Mouse (Mus musculus) liver, embryonic 11.5 days (tissue): Measurements from ENCODE around the gene Gm5431. TPM values are rescaled to one million over a fixed set of nuclear protein-coding genes. Genes with fewer than 3 reads are reported as not detected.
"Not testable (repeated sequence)": the region's sequence is repeated elsewhere in the genome, so short reads cannot be mapped to it uniquely, and the experiment has no call there.

Experiments
- ATAC-seq: fragments of 200-750 bp; cut with Nextera tagmentation; replicated peaks from 2 replicates; pipeline ENCODE4 v1.8.0; 2017; ENCODE audit warnings: moderate number of reproducible peaks, mild to moderate bottlenecking, moderate TSS enrichment, moderate library complexity; ENCODE audit not compliant: low FRiP score
- DNase-seq: peaks from one replicate; pipeline ENCODE4 v3.0.0-alpha.2; 2017; ENCODE audit warnings: low spot score
- H3K27ac ChIP-seq: fragments of 300-500 bp; sonication (generic); 2 replicates; pipeline ENCODE4 v1.5.1; 2014; ENCODE audit warnings: mild to moderate bottlenecking, low read depth, low read length, control low read depth
- H3K27me3 ChIP-seq: fragments of 300-500 bp; sonication (generic); replicated peaks from 2 replicates; pipeline ENCODE4 v1.6.1; 2014; ENCODE audit warnings: low read length, mixed read lengths; ENCODE audit not compliant: control insufficient read depth, insufficient read depth
- H3K36me3 ChIP-seq: fragments of 300-500 bp; sonication (generic); 2 replicates; pipeline ENCODE4 v1.6.1; 2014; ENCODE audit warnings: mild to moderate bottlenecking, low read length, moderate library complexity, mixed read lengths; ENCODE audit not compliant: control insufficient read depth, insufficient read depth
- H3K4me1 ChIP-seq: fragments of 300-500 bp; sonication (generic); replicated peaks from 2 replicates; pipeline ENCODE4 v1.6.1; 2014; ENCODE audit warnings: low read length, mixed read lengths; ENCODE audit not compliant: control insufficient read depth, insufficient read depth
- H3K4me2 ChIP-seq: fragments of 300-500 bp; sonication (generic); 2 replicates; pipeline ENCODE4 v1.6.1; 2014; ENCODE audit warnings: mild to moderate bottlenecking, control low read depth, moderate library complexity
- H3K4me3 ChIP-seq: fragments of 300-500 bp; sonication (generic); 2 replicates; pipeline ENCODE4 v1.5.1; 2014; ENCODE audit warnings: low read depth, low read length, control low read depth
- H3K9ac ChIP-seq: fragments of 300-500 bp; sonication (generic); 2 replicates; pipeline ENCODE4 v1.6.1; 2014; ENCODE audit warnings: low read depth, low read length, control low read depth
- H3K9me3 ChIP-seq: fragments of 300-500 bp; sonication (generic); 2 replicates; pipeline ENCODE4 v1.6.1; 2016; ENCODE audit warnings: low read length, inconsistent platforms, mixed read lengths; ENCODE audit not compliant: control insufficient read depth
- whole genome bisulfite sequencing: fragments of 180-500 bp; shearing (Covaris S2); extraction: QIAGEN DNeasy Blood & Tissue Kit; methylation state at CpG from one replicate; pipeline ENCODE4 v1.1.7; 2014; 5-methylcytosine and 5-hydroxymethylcytosine counted together
- polyA plus RNA-seq: library from polyadenylated mRNA; unstranded; fragments of >200 nt; fragmentation: Nextera tagmentation; extraction: Ambion mirVana; gene quantifications from 2 replicates; pipeline ENCODE4 v1.2.1, GENCODE M21; 2014

The Gm5431 gene
- 0.16 and 0.30 TPM in 2 replicates for polyA plus RNA-seq

- H3K27ac ChIP-seq: no peak within 1 kb of the TSS
- H3K27me3 ChIP-seq: no peaks in the 10 kb centered on the region
- no peak within 1 kb of the TSS for H3K4me2 ChIP-seq
- no peak for DNase-seq
- no peak within 1 kb of the TSS for H3K4me3 ChIP-seq
- H3K9me3 ChIP-seq: no peaks in the 10 kb centered on the region
- no peak for ATAC-seq
- H3K9ac ChIP-seq: no peak within 1 kb of the TSS
- H3K4me1 ChIP-seq: no peaks in the 10 kb centered on the region
- H3K36me3 ChIP-seq: no peaks in the 10 kb centered on the region
- 59% methylated on average over 2 of the region's 2 CpGs for WGBS
These were observed at the start of gene Gm5431 for GRCm38 (mm10) chr11:48902021-48902420. TSS of gene Gm5431 (minus strand) at chr11:48902214.

- H3K27ac ChIP-seq, H3K4me1 ChIP-seq, H3K4me3 ChIP-seq, H3K9ac ChIP-seq, H3K36me3 ChIP-seq, ATAC-seq, DNase-seq, H3K27me3 ChIP-seq, H3K4me2 ChIP-seq, H3K9me3 ChIP-seq: not testable (repeated sequence)
- 88% methylated on average over 6 of the region's 6 CpGs for WGBS
These were observed 44.1 kb upstream of the Gm5431 start, which contains the start of gene Psme2b for GRCm38 (mm10) chr11:48946090-48946489. TSS of gene Psme2b (minus strand) at chr11:48946190.

GRCm38 (mm10) chr11:48939286-48939685, 37.3 kb upstream of the Gm5431 start:
- H3K4me1 ChIP-seq, H3K4me3 ChIP-seq, DNase-seq, H3K27ac ChIP-seq, H3K36me3 ChIP-seq, ATAC-seq, H3K9ac ChIP-seq, H3K4me2 ChIP-seq, H3K9me3 ChIP-seq, H3K27me3 ChIP-seq: not testable (repeated sequence)

GRCm38 (mm10) chr11:48935291-48935690, 33.3 kb upstream of the Gm5431 start:
- H3K27ac ChIP-seq, H3K27me3 ChIP-seq, H3K4me2 ChIP-seq, H3K36me3 ChIP-seq, DNase-seq, H3K4me1 ChIP-seq, H3K9me3 ChIP-seq, ATAC-seq, H3K4me3 ChIP-seq, H3K9ac ChIP-seq: not testable (repeated sequence)
- no CpG with 5 or more reads among the region's 3 CpGs for WGBS

GRCm38 (mm10) chr11:48933923-48934322, 31.9 kb upstream of the Gm5431 start:
- ATAC-seq, H3K4me2 ChIP-seq: not testable (repeated sequence)
- WGBS: 75% methylated on average over 1 of the region's 1 CpGs

GRCm38 (mm10) chr11:48933422-48933821, 31.4 kb upstream of the Gm5431 start:
- not testable (repeated sequence) for ATAC-seq, H3K36me3 ChIP-seq, H3K27me3 ChIP-seq, H3K27ac ChIP-seq, H3K4me2 ChIP-seq, H3K9me3 ChIP-seq, H3K4me3 ChIP-seq, H3K4me1 ChIP-seq, DNase-seq, H3K9ac ChIP-seq
- 66% methylated on average over 1 of the region's 1 CpGs for WGBS

More at GRCm38 (mm10) chr11:48933923-48934322, 31.9 kb upstream of the Gm5431 start:
- H3K9me3 ChIP-seq, H3K4me3 ChIP-seq, H3K36me3 ChIP-seq, H3K9ac ChIP-seq, H3K27me3 ChIP-seq, DNase-seq, H3K27ac ChIP-seq, H3K4me1 ChIP-seq: not testable (repeated sequence)

GRCm38 (mm10) chr11:48928068-48928467, 26.1 kb upstream of the Gm5431 start:
- DNase-seq, H3K36me3 ChIP-seq: not testable (repeated sequence)
- WGBS: 87% methylated on average over 1 of the region's 1 CpGs

GRCm38 (mm10) chr11:48926437-48926836, 24.4 kb upstream of the Gm5431 start:
- not testable (repeated sequence) for H3K4me3 ChIP-seq, DNase-seq, H3K36me3 ChIP-seq, H3K4me1 ChIP-seq, H3K4me2 ChIP-seq, H3K27me3 ChIP-seq, H3K27ac ChIP-seq, H3K9ac ChIP-seq, ATAC-seq, H3K9me3 ChIP-seq

More at GRCm38 (mm10) chr11:48928068-48928467, 26.1 kb upstream of the Gm5431 start:
- H3K4me3 ChIP-seq, H3K4me1 ChIP-seq, H3K27ac ChIP-seq, H3K4me2 ChIP-seq, ATAC-seq, H3K9ac ChIP-seq, H3K27me3 ChIP-seq, H3K9me3 ChIP-seq: not testable (repeated sequence)

- 46% methylated on average over 5 of the region's 5 CpGs for whole genome bisulfite sequencing
These were observed 21.8 kb upstream of the Gm5431 start for GRCm38 (mm10) chr11:48923818-48924217.

More at GRCm38 (mm10) chr11:48923818-48924217, 21.8 kb upstream of the Gm5431 start:
- H3K4me2 ChIP-seq, DNase-seq, H3K4me1 ChIP-seq, H3K4me3 ChIP-seq, ATAC-seq, H3K36me3 ChIP-seq, H3K27me3 ChIP-seq, H3K9ac ChIP-seq, H3K9me3 ChIP-seq, H3K27ac ChIP-seq: not testable (repeated sequence)
